Mouse (Mus musculus): ENCODE measurements at regions not wholly inside any gene's neighbourhood (a gene's known extent, or its start where the extent isn't known, plus 50 kb on each side); places are given as distances from the start of the nearest gene placed in this dataset.
"Not testable (repeated sequence)": the region's sequence is repeated elsewhere in the genome, so short reads cannot be mapped to it uniquely, and the experiment has no call there.

GRCm38 (mm10) chr14:53174099-53174498, 678.5 kb upstream of the Olfr1507 start:
- not testable (repeated sequence) for TF ChIP-seq CTCF (conservative IDR thresholded peaks at IDR 0.05; ENCODE audit: insufficient read depth, insufficient read length, low read depth, low read length); POLR2A (IDR thresholded peaks at IDR 0.05; ENCODE audit: low read depth, low read length)

Measured in kidney, adult 2 months (tissue).